Mouse (Mus musculus) stomach, postnatal 0 days (tissue): ENCODE data around the gene Krtap5-5. TPM values are rescaled to one million over a fixed set of nuclear protein-coding genes. Genes with fewer than 3 reads are reported as not detected.
"Not testable (repeated sequence)": the region's sequence is repeated elsewhere in the genome, so short reads cannot be mapped to it uniquely, and the experiment has no call there.

ENCODE experiments used
- ATAC-seq: fragments of 200-750 bp; cut with Nextera tagmentation; 2 replicates; pipeline ENCODE4 v1.8.0; 2017; ENCODE audit not compliant: low FRiP score, low TSS enrichment
- DNase-seq: peaks from one replicate; pipeline ENCODE4 v3.0.0-alpha.2; 2016; ENCODE audit warnings: low spot score
- H3K27ac ChIP-seq: fragments of 300-500 bp; sonication (generic); replicated peaks from 2 replicates; pipeline ENCODE4 v1.5.1; 2014; ENCODE audit warnings: mild to moderate bottlenecking, control low read depth
- H3K27me3 ChIP-seq: fragments of 300-500 bp; sonication (generic); 2 replicates; pipeline ENCODE4 v1.6.1; 2014; ENCODE audit warnings: low read length; ENCODE audit not compliant: control insufficient read depth, insufficient read depth
- H3K36me3 ChIP-seq: fragments of 300-500 bp; sonication (generic); 2 replicates; pipeline ENCODE4 v1.6.1; 2014; ENCODE audit warnings: low read length, mixed read lengths; ENCODE audit not compliant: control insufficient read depth, insufficient read depth
- H3K4me1 ChIP-seq: fragments of 300-500 bp; sonication (generic); replicated peaks from 2 replicates; pipeline ENCODE4 v1.6.1; 2014; ENCODE audit warnings: antibody characterized with exemption; ENCODE audit not compliant: control insufficient read depth, insufficient read depth
- H3K4me2 ChIP-seq: fragments of 300-500 bp; sonication (generic); replicated peaks from 2 replicates; pipeline ENCODE4 v1.6.1; 2014; ENCODE audit warnings: low read depth, mild to moderate bottlenecking, control low read depth, moderate library complexity
- H3K4me3 ChIP-seq: fragments of 300-500 bp; sonication (generic); 2 replicates; pipeline ENCODE4 v1.5.1; 2014; ENCODE audit warnings: low read depth, low read length, control low read depth
- H3K9ac ChIP-seq: fragments of 300-500 bp; sonication (generic); 2 replicates; pipeline ENCODE4 v1.6.1; 2014; ENCODE audit warnings: mild to moderate bottlenecking, low read length, control low read depth, mixed read lengths
- H3K9me3 ChIP-seq: fragments of 300-500 bp; sonication (generic); 2 replicates; pipeline ENCODE4 v1.6.1; 2016; ENCODE audit warnings: low read length; ENCODE audit not compliant: control insufficient read depth
- CTCF ChIP-seq: IDR thresholded peaks from 2 replicates; pipeline ENCODE4 v1.5.1; 2016; ENCODE audit warnings: antibody characterized with exemption, low read depth, mild to moderate bottlenecking, moderate library complexity
- EP300 ChIP-seq: optimal IDR thresholded peaks from 2 replicates; pipeline ENCODE3; 2016; ENCODE audit warnings: antibody characterized with exemption
- WGBS: fragments of 180-500 bp; shearing (Covaris S2); extraction: QIAGEN DNeasy Blood & Tissue Kit; methylation state at CpG from one replicate; pipeline ENCODE4 v1.1.7; 2014; 5-methylcytosine and 5-hydroxymethylcytosine counted together
- polyA plus RNA-seq: library from polyadenylated mRNA; unstranded; fragments of >200 nt; fragmentation: Nextera tagmentation; extraction: Ambion mirVana; gene quantifications from 2 replicates; pipeline ENCODE4 v1.2.1, GENCODE M21; 2015

Krtap5-5 gene
- not detected in 2 replicates for polyA plus RNA-seq

- DNase-seq, H3K27ac ChIP-seq, ATAC-seq, H3K9ac ChIP-seq, H3K4me3 ChIP-seq, H3K4me1 ChIP-seq, H3K4me2 ChIP-seq, H3K9me3 ChIP-seq, H3K36me3 ChIP-seq, H3K27me3 ChIP-seq: not testable (repeated sequence)
- 49% methylated on average over 3 of the region's 3 CpGs for WGBS
These were observed at the start of gene Krtap5-5 for GRCm38 (mm10) chr7:142229871-142230270. TSS of gene Krtap5-5 (minus strand) at chr7:142229971.

- 83% methylated on average over 1 of the region's 1 CpGs for WGBS
- not testable (repeated sequence) for H3K4me1 ChIP-seq, H3K27me3 ChIP-seq, H3K4me3 ChIP-seq, DNase-seq, H3K36me3 ChIP-seq, H3K9me3 ChIP-seq, H3K27ac ChIP-seq, ATAC-seq, H3K4me2 ChIP-seq, H3K9ac ChIP-seq
- peak; percentile 54 for TF ChIP-seq CTCF
These were observed 49.5 kb upstream of the Krtap5-5 start for GRCm38 (mm10) chr7:142279291-142279690.

GRCm38 (mm10) chr7:142278183-142278582, 48.4 kb upstream of the Krtap5-5 start:
- H3K27ac ChIP-seq, H3K4me3 ChIP-seq, H3K4me1 ChIP-seq, H3K9me3 ChIP-seq, H3K9ac ChIP-seq, H3K27me3 ChIP-seq, H3K4me2 ChIP-seq, H3K36me3 ChIP-seq: not testable (repeated sequence)
- peak; percentile 75 for TF ChIP-seq CTCF
- DNase-seq (peak; percentile 74), ATAC-seq (peak; percentile 66; the same call in 1 of the 2 replicates)
- WGBS: 0% methylated on average over 3 of the region's 3 CpGs

- not testable (repeated sequence) for H3K4me2 ChIP-seq, ATAC-seq, H3K9ac ChIP-seq, DNase-seq, H3K27ac ChIP-seq, H3K9me3 ChIP-seq, H3K27me3 ChIP-seq, H3K36me3 ChIP-seq, H3K4me1 ChIP-seq, H3K4me3 ChIP-seq
These were observed 44.5 kb upstream of the Krtap5-5 start, which contains the start of gene Gm4559 for GRCm38 (mm10) chr7:142274263-142274662. TSS of gene Gm4559 (minus strand) at chr7:142274363.

- not testable (repeated sequence) for H3K9me3 ChIP-seq, H3K27me3 ChIP-seq, H3K36me3 ChIP-seq, H3K9ac ChIP-seq, ATAC-seq, DNase-seq, H3K4me1 ChIP-seq, H3K4me2 ChIP-seq, H3K27ac ChIP-seq, H3K4me3 ChIP-seq
- 31% methylated on average over 1 of the region's 1 CpGs for WGBS
These were observed 28.5 kb upstream of the Krtap5-5 start, which contains the start of gene Gm2431 for GRCm38 (mm10) chr7:142258254-142258653. TSS of gene Gm2431 (minus strand) at chr7:142258354.

GRCm38 (mm10) chr7:142255517-142255916, 25.7 kb upstream of the Krtap5-5 start:
- no peaks in the 10 kb centered on the region for H3K36me3 ChIP-seq
- no peak overlapping the region for H3K27ac ChIP-seq
- H3K4me3 ChIP-seq: no peak overlapping the region
- TF ChIP-seq CTCF (peak; percentile 78), EP300 (no peak)
- DNase-seq (peak; percentile 34), ATAC-seq (peak; percentile 61; the same call in 1 of the 2 replicates)
- H3K27me3 ChIP-seq: no peaks in the 10 kb centered on the region
- 0% methylated on average over 2 of the region's 2 CpGs for WGBS
- no peak overlapping the region for H3K9ac ChIP-seq
- H3K4me2 ChIP-seq: no peak overlapping the region
- H3K4me1 ChIP-seq: no peaks in the 10 kb centered on the region
- no peaks in the 10 kb centered on the region for H3K9me3 ChIP-seq

GRCm38 (mm10) chr7:142249824-142250223, 20.1 kb upstream of the Krtap5-5 start:
- DNase-seq (peak; percentile 61), ATAC-seq (no peak)

More at GRCm38 (mm10) chr7:142249824-142250223, 20.1 kb upstream of the Krtap5-5 start:
- H3K9me3 ChIP-seq: no peaks in the 10 kb centered on the region
- TF ChIP-seq CTCF (peak; percentile 77), EP300 (no peak)
- H3K4me2 ChIP-seq: no peak overlapping the region
- H3K36me3 ChIP-seq: no peaks in the 10 kb centered on the region
- H3K4me3 ChIP-seq: no peak overlapping the region
- no peak overlapping the region for H3K27ac ChIP-seq
- H3K9ac ChIP-seq: no peak overlapping the region
- 0% methylated on average over 1 of the region's 1 CpGs for WGBS
- no peaks in the 10 kb centered on the region for H3K27me3 ChIP-seq
- no peaks in the 10 kb centered on the region for H3K4me1 ChIP-seq
